In the genomic region with DNA sequence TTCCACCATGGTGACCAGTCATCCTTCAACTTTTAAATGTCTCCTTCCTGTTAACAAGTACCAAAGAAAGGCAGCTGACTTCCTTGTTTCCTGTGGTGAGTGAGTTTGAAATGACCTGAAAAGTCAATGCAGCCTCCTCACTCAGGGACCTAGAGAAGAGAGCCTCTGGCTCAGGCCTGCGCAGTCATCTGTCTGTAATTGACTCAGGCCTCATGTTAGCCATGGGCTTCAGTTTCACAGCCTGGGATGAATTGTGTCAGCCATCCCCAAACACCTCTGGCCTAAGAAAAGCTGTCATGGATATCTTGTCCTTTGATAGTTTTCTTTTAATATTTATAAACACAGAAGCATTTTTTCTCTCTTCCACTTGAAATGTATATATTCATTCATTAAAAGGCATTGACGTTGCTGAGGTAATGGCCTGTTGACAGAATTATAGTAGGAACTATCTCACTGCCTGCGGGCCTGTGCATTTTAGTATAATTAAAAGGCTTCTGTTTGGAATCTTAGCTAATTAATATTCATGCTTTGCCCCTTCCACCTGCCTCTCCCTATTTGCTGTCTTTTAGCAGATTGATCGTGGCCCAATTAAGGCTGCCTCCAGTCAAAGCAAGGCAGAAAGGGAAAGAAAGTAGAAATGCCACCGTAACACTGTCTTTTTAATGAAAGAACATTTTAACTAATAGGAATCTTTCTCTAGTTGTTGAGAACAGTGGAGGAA, we compare ENCODE assay signal across 27 mouse cellular contexts. TPM values are rescaled to one million over a fixed set of nuclear protein-coding genes. Genes with fewer than 3 reads are reported as not detected.
DNase-seq lines count a peak whose midpoint lies in the region; ATAC-seq and TF ChIP-seq lines count a peak whose summit lies in the region.
"Had no signal": no experiment of that assay in that cellular context is flagged by ENCODE, and none has a peak within 500 bp of the region (broad histone marks: within the 10 kb centered on the region; RNA-seq: fewer than 3 reads in every experiment).

No protein-coding gene starts in this region.

- H3K27me3 ChIP-seq in forebrain, embryonic 16.5 days (replicated peaks; ENCODE audit: control insufficient read depth, insufficient read depth, low read length), result no peaks in the 10 kb centered on the region
- H3K27me3 ChIP-seq in midbrain, embryonic 15.5 days (replicated peaks), result no peaks in the 10 kb centered on the region
- no peaks in the 10 kb centered on the region for H3K27me3 ChIP-seq in stomach, postnatal 0 days (ENCODE audit: control insufficient read depth, insufficient read depth, low read length)
- H3K27me3 ChIP-seq: embryonic facial prominence, embryonic 15.5 days had no signal

- TF ChIP-seq CTCF in stomach, postnatal 0 days (IDR thresholded peaks at IDR 0.05; ENCODE audit: low read depth), result no peak

- H3K4me3 ChIP-seq in forebrain, embryonic 16.5 days (replicated peaks; ENCODE audit: low read length), result no peak overlapping the region
- H3K4me3 ChIP-seq in midbrain, embryonic 15.5 days, result no peak overlapping the region
- H3K4me3 ChIP-seq in stomach, postnatal 0 days (ENCODE audit: low read depth, low read length), result no peak overlapping the region
- H3K4me3 ChIP-seq: embryonic facial prominence, embryonic 15.5 days; limb, embryonic 10.5 days had no signal

- no peak overlapping the region for H3K9ac ChIP-seq in forebrain, embryonic 16.5 days (replicated peaks; ENCODE audit: low read depth, low read length)
- H3K9ac ChIP-seq in midbrain, embryonic 15.5 days, result no peak overlapping the region
- no peak overlapping the region for H3K9ac ChIP-seq in stomach, postnatal 0 days (ENCODE audit: low read length)
- H3K9ac ChIP-seq: embryonic facial prominence, embryonic 15.5 days; liver, postnatal 0 days had no signal

- H3K27ac ChIP-seq in forebrain, embryonic 16.5 days (ENCODE audit: low read length), result no peak overlapping the region
- H3K27ac ChIP-seq in midbrain, embryonic 15.5 days, result peak overlapping the region; percentile 42; the same call in 1 of the 2 replicates
- no peak overlapping the region for H3K27ac ChIP-seq in stomach, postnatal 0 days (replicated peaks)
- H3K27ac ChIP-seq: embryonic facial prominence, embryonic 15.5 days; limb, embryonic 10.5 days had no signal

- peak; percentile 65 for DNase-seq in heart, adult 11 months
- no peak for DNase-seq in heart, adult 18-20 months
- DNase-seq in Muller cell, postnatal 12 days (ENCODE audit: inconsistent ontology term), result peak; percentile 23
- no peak for DNase-seq in layer of hippocampus, adult 11-12 months (ENCODE audit: low spot score)
- no peak for DNase-seq in thymus, postnatal 0 days (ENCODE audit: low spot score)
- DNase-seq in stomach, postnatal 0 days (ENCODE audit: low spot score), result no peak
- DNase-seq: adrenal gland, postnatal 10 days; cerebellum, adult 11 months; cerebellum, postnatal 10 days; embryo, embryonic 11 days; gastrocnemius, postnatal 14 days; kidney, postnatal 36 days; liver, postnatal 0 days; lung, postnatal 10 days; right cerebral cortex, postnatal 25 days; thymus, adult 18-20 months had no signal

- no peaks in the 10 kb centered on the region for H3K36me3 ChIP-seq in forebrain, embryonic 16.5 days (ENCODE audit: control insufficient read depth, insufficient read depth)
- no peaks in the 10 kb centered on the region for H3K36me3 ChIP-seq in midbrain, embryonic 15.5 days (replicated peaks)
- no peaks in the 10 kb centered on the region for H3K36me3 ChIP-seq in stomach, postnatal 0 days (ENCODE audit: control insufficient read depth, insufficient read depth, low read length)
- H3K36me3 ChIP-seq: embryonic facial prominence, embryonic 15.5 days; limb, embryonic 10.5 days had no signal

- peak; percentile 97 for ATAC-seq in forebrain, embryonic 16.5 days
- peak; percentile 76 for ATAC-seq in midbrain, embryonic 15.5 days (replicated peaks)
- no peak for ATAC-seq in stomach, postnatal 0 days (ENCODE audit: low FRiP score, low TSS enrichment)
- ATAC-seq: activated CD4-positive, CD25-positive, alpha-beta regulatory T cell, adult 4 months; CD4-positive, CD25-positive, alpha-beta regulatory T cell, adult 4 months; intestine, embryonic 16.5 days; liver, postnatal 0 days had no signal

- peaks cover 7% of the 10 kb centered on the region for H3K4me1 ChIP-seq in forebrain, embryonic 16.5 days (replicated peaks; ENCODE audit: control insufficient read depth, insufficient read depth, low read length)
- H3K4me1 ChIP-seq in midbrain, embryonic 15.5 days, result 0 out of 2 replicates have a peak, but pooled peaks cover 3% of the 10 kb centered on the region
- H3K4me1 ChIP-seq in stomach, postnatal 0 days (replicated peaks; ENCODE audit: control insufficient read depth, insufficient read depth), result no peaks in the 10 kb centered on the region
- H3K4me1 ChIP-seq: embryonic facial prominence, embryonic 15.5 days; limb, embryonic 10.5 days had no signal

- H3K4me2 ChIP-seq in forebrain, embryonic 16.5 days (ENCODE audit: low read length), result no peak overlapping the region
- no peak overlapping the region for H3K4me2 ChIP-seq in midbrain, embryonic 15.5 days
- no peak overlapping the region for H3K4me2 ChIP-seq in stomach, postnatal 0 days (replicated peaks; ENCODE audit: low read depth)
- H3K4me2 ChIP-seq: embryonic facial prominence, embryonic 15.5 days had no signal

- no peaks in the 10 kb centered on the region for H3K9me3 ChIP-seq in forebrain, embryonic 16.5 days (ENCODE audit: control insufficient read depth, low read length)
- no peaks in the 10 kb centered on the region for H3K9me3 ChIP-seq in midbrain, embryonic 15.5 days
- H3K9me3 ChIP-seq in stomach, postnatal 0 days (ENCODE audit: control insufficient read depth, low read length), result no peaks in the 10 kb centered on the region
- H3K9me3 ChIP-seq: embryonic facial prominence, embryonic 15.5 days; limb, embryonic 10.5 days had no signal

- 12% methylated on average over 5 of the region's 5 CpGs for WGBS in forebrain, embryonic 16.5 days
- 35% methylated on average over 5 of the region's 5 CpGs for WGBS in midbrain, embryonic 15.5 days
- 83% methylated on average over 5 of the region's 5 CpGs for WGBS in stomach, postnatal 0 days

- TF ChIP-seq EP300 in stomach, postnatal 0 days (optimal IDR thresholded peaks at IDR 0.05), result no peak

RNA-seq across cellular contexts. Expression of gene Pappa2, which starts 34.8 kb away (rescaled TPM):
- under 1 TPM; 0.20 to 0.21 TPM for total RNA-seq in heart, adult 18-20 months (2021)
- 1.3 and 1.7 TPM in 2 replicates for polyA plus RNA-seq in forebrain, embryonic 16.5 days (2015; fragmentation: Nextera tagmentation; extraction: Ambion mirVana)
- polyA plus RNA-seq in midbrain, embryonic 15.5 days (2015; fragmentation: Nextera tagmentation; extraction: Ambion mirVana), result 0.43 and 0.63 TPM in 2 replicates
- 0.09 and 0.49 TPM in 2 replicates for polyA plus RNA-seq in thymus, postnatal 0 days (2015; fragmentation: Nextera tagmentation; extraction: Ambion mirVana)
- polyA plus RNA-seq in stomach, postnatal 0 days (2015; fragmentation: Nextera tagmentation; extraction: Ambion mirVana), result 0.81 and 0.97 TPM in 2 replicates
- total RNA-seq: ES-E14; hematopoietic stem cell, adult 5-6 weeks; liver, adult 2 months; megakaryocyte progenitor cell, adult 5-6 weeks had no signal
- polyA plus RNA-seq: CD4-positive, CD25-positive, alpha-beta regulatory T cell, adult 4 months; liver, adult 2 months had no signal

Comparison
In these comparisons a context has a peak if more than half of its experiments do, and no peak if none do; other contexts are left out.
1. DNase-seq: peak in heart, adult 11 months (single experiment) and Muller cell, postnatal 12 days (single experiment); none in heart, adult 18-20 months (0 of 2), layer of hippocampus, adult 11-12 months (single experiment), thymus, postnatal 0 days (single experiment) and stomach, postnatal 0 days (single experiment).